Mouse (Mus musculus): ENCODE data around the gene Boc.

GRCm38 (mm10) chr16:44479852-44480251, 78.8 kb downstream of the Boc start:
- TF ChIP-seq CTCF (IDR thresholded peaks at IDR 0.05; ENCODE audit: low read depth): no peak
- no peak for TF ChIP-seq EP300 (IDR thresholded peaks at IDR 0.05; ENCODE audit: low read depth)
